Mouse (Mus musculus) kidney, adult 11 months (tissue): ENCODE results near the gene Wdr90.

Experiments
- DNase-seq: peaks from one replicate; pipeline ENCODE4 v3.0.0; 2022

The Wdr90 gene

DNA sequence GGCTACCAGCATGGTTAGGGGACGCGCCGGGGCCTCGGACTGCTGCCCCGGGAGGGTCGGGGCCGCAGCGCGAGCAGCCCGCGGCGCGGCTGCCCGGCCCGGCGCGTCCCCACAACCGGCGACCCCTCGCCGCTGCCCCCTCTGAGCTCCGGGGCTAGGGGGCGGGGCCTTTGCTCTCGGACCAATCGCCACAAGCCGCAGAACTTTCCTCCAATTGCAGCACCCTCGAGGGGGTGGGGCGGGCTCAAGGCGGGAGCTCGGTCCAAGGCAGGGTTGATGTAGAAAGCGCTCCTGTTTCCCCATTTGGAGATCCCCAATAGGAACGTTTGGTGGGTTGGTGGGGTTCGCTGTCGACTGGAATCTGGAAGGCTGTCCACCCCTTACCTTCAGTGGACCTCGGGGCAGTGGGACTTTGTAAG, 64.3 kb downstream of the Wdr90 start, which contains the start of gene Metrn:
Gene Metrn, minus strand, starts transcription at position 186 of the 419 bp plus-strand sequence.
- DNase-seq = peak; percentile 83

DNA sequence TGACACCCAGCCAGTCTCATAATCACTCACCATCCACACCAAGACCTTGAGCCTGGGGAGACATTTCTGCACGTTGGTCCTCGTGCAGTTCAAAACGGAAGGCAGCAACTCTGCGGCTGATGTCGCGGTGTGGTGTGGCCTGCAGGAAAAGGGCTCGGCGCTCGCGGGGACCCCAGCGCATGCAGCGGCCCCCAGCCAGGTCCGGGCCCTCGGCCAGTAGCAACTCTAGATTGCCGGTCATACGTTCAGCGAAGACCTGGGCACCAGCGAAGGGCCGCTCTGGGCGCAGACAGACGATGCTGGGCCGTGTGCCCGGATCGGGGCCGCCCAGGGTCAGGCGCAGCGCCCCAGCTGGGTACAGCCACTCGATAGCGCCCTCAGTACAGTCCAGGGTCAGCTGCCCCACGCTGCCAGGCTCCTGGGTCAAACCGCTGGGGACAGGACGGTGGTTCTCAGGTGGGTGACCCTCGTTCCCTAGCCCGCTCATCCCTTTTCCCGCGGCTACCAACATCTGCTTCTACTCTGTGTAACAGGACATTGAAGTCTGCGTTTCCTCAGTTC, 65.0 kb downstream of the Wdr90 start:
- DNase-seq = no peak

DNA sequence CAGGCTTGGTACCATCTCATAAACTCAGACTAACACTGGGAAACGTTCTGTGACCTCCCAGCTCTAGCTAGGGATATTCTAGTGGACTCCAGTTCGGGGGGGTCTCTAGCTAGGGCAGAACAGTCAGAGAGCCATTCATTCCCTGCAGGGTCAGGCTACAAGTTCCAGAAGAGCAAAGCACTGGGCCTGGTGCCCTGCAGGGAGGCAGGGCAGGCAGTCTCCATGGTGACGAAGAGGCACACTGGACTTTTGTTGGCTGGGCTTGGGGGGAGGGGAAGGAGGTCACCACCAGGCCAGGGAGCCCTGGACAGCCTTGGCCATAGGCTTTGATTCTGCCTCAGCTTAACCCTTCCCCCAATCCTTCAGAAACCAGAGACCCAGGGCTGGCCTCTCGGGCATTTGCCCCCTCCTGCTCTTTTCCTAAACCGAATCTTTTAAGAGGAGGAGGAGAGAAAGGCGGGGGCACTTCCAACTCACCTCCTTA, 65.7 kb downstream of the Wdr90 start, which contains the start of gene AC134908.4:
Gene AC134908.4, minus strand, starts transcription at position 51 of the 484 bp plus-strand sequence.
- peak; percentile 83 for DNase-seq

DNA sequence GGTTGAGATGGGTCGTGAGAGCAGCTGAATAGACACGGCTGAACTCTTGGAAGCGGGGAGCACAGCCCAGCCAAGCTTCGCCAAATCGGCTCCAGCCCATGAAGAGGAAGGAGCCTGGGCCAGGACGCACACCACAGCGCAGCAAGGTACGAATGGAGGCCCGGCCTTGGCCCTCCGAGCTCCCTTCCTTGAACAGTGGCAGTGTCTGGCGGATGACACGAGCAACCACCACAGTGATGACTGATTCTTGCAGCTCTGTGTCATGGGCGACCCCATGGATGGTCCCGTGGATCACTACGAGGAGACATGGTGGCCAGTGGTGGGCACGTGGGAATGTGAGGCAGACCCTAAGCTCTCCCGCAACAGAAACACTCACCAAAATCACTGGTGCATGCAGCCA, 66.3 kb downstream of the Wdr90 start:
- no peak for DNase-seq
